Mouse (Mus musculus): ENCODE measurements around the gene Mertk.

Mertk gene

GRCm38 (mm10) chr2:128770557-128770956 lies 71.8 kb downstream of the Mertk start:
- DNase-seq, result no peak

- DNase-seq, result no peak
Measured at GRCm38 (mm10) chr2:128771048-128771447, 72.3 kb downstream of the Mertk start.

- DNase-seq, result no peak
Measured at GRCm38 (mm10) chr2:128771750-128772338, 73.1 kb downstream of the Mertk start.

- no peak for DNase-seq
Measured at GRCm38 (mm10) chr2:128782231-128782630, 83.5 kb downstream of the Mertk start.

- peak in 1 of 2 experiments; percentile 22 for DNase-seq
Measured at GRCm38 (mm10) chr2:128783660-128784345, 85.0 kb downstream of the Mertk start.

GRCm38 (mm10) chr2:128784814-128785213 lies 86.1 kb downstream of the Mertk start:
- DNase-seq, result no peak

- no peak for DNase-seq
Measured at GRCm38 (mm10) chr2:128786341-128786740, 87.6 kb downstream of the Mertk start.

- no peak for DNase-seq
Measured at GRCm38 (mm10) chr2:128786795-128787194, 88.0 kb downstream of the Mertk start.

DNA sequence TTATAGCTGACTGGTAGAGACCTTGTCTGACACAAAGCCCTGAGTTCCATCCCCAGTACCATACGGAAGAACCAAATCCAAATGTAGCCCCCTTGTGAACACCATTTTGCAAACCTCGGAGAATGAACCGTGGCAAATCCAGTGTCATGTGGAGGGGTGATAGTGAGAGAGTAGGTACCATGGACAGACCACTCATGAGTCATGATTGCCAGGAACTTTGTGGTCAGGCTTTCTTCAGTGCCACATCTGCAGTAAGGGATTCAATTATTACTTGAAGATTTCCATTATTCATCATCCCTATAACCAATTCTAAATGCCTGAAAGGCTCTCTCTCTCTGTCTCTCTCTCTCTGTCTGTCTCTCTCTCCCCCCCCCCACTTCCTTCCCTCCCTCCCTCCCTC lies 89.0 kb downstream of the Mertk start:
- DNase-seq, result no peak

- no peak for DNase-seq
Measured at GRCm38 (mm10) chr2:128790875-128791614, 92.3 kb downstream of the Mertk start.

GRCm38 (mm10) chr2:128793958-128794357 lies 95.2 kb downstream of the Mertk start:
- no peak for DNase-seq

DNA sequence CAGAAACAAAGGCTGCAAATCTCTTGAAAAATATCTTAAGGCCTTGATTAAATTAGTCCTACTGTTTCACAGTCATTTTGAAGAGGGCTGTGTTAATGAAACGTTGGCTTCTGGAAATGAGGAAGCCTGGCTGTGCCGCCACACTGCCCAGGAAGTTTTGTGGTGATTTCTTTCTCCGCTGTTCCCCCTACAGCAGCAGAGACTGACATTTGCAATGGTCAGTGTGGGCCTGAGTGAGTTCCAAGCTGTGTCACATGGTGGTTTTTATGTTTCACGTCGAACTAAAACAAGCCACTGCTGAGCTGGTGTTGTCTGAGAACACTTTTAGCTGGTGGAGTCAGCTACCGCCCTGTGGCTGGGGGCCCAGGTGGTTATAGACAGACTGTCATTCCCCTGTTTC lies 97.7 kb downstream of the Mertk start:
- no peak for DNase-seq

DNA sequence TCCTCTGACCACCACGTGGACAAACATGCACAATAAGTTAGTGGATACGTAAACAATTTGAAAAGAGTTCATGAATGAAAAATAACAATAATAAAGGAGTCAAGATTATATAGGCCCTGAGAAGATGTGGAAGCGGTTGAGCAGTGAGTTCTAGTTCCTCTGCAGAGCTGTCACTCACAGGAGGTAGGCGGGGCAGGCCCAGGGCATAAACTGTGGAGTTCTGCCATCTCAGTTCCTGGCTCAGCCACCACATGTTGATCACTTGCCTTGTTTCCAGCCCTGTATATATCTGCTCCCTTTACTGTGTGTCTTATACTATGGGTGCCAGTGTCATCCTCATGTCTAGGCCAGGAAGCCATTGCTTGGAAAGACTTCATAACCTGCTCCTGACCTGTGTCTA lies 104.7 kb downstream of the Mertk start:
- DNase-seq, result no peak

DNA sequence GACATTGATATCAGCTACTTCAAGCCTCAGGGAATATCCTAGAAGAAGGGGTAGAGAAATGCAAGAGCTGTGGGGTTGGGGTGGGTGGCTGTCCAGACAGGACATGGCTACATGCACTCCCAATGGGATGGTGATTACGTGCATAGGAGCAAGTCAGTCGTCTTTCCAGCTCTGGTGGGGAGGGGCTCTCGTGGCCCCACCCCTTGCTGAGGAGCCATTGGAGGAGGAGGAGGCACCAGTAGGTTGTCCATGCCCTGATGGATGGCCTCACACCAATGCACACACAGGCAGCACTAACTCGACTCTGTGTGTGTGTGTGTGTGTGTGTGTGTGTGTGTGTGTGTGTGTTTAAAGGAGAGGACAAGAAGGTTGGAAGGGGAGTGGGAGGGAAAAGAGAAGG lies 106.6 kb downstream of the Mertk start:
- no peak for DNase-seq

GRCm38 (mm10) chr2:128806561-128806960 lies 107.8 kb downstream of the Mertk start:
- DNase-seq, result peak; percentile 20 to 24

DNA sequence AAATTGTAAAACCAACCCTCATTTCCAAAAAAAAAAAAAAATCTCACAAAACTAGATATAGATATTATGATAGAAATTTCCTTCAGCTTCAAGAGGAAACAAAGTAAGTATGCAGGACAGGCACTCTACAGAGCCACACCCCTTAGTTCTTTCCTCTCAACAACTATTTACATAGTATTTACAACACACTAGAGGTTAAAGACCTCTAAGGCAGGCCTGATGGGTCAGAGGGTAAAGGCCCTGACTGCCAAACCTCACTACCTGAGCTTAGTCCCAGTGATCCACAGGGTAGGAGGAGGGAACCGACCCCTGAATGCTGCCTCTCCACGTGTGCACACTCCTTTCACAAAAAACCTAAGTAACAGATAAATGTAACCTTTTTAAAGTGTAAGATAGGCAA lies 114.0 kb downstream of the Mertk start:
- no peak for DNase-seq

- DNase-seq, result no peak
Measured at GRCm38 (mm10) chr2:128816311-128816710, 117.6 kb downstream of the Mertk start.

GRCm38 (mm10) chr2:128816916-128817315 lies 118.2 kb downstream of the Mertk start:
- DNase-seq, result no peak

GRCm38 (mm10) chr2:128817387-128817785 lies 118.6 kb downstream of the Mertk start:
- DNase-seq, result no peak

DNA sequence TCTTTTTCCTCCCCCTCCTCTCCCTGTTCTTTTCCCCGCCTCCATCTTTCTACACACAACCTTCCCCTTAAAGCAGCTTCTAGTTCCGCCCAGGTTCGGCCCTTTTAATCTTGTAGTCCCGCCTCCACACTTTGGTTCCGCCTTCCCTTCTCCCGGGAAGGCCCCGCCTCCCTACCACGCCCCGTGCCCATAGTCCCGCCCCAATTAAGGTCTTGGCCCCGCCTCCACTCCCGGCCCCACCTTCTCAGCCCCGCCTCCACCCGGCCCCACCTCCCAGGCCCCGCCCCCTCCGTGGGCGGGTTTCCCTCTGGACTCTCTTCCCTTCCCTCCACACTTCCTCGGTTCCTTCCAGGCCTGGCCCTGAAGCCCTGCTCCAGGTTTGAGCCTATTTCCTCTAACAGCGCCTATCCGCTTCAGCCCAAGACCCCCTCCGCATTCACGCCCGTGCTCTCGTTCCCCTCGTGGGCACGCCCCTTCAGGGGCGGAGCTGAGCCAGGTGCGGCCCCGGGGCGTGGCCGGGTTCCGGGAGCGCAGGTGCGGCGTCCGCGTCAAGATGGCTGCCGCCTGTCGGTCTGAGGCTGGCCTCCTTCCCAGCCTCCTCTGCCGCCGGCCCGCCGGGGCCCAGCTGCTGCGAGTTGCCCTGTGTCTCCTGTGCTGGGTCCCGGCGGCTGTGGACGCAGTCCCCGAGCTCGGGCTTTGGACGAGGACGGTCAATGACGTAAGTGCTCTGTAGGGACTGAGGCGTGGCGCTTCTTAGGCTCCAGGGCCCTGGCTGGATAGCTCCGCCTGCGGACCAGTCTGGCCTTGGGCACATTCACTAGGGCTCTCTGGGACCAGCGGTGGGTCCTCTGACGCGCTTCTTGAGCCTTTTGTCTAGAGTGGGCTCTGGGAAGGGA lies 119.3 kb downstream of the Mertk start, which contains the start of gene Tmem87b:
Tmem87b (plus strand) TSS at position 333 of the 896 bp plus-strand sequence.
- peak; percentile 95 for DNase-seq

GRCm38 (mm10) chr2:128818956-128819643 lies 120.3 kb downstream of the Mertk start:
- DNase-seq, result no peak

GRCm38 (mm10) chr2:128820631-128821030 lies 121.9 kb downstream of the Mertk start:
- peak; percentile 23 to 36 for DNase-seq
